Mouse (Mus musculus) kidney, adult 18-20 months (tissue): ENCODE measurements around the gene Cpsf6.

Experiments
- DNase-seq: peaks from one replicate; pipeline ENCODE4 v3.0.0; 2021

The Cpsf6 gene

DNA sequence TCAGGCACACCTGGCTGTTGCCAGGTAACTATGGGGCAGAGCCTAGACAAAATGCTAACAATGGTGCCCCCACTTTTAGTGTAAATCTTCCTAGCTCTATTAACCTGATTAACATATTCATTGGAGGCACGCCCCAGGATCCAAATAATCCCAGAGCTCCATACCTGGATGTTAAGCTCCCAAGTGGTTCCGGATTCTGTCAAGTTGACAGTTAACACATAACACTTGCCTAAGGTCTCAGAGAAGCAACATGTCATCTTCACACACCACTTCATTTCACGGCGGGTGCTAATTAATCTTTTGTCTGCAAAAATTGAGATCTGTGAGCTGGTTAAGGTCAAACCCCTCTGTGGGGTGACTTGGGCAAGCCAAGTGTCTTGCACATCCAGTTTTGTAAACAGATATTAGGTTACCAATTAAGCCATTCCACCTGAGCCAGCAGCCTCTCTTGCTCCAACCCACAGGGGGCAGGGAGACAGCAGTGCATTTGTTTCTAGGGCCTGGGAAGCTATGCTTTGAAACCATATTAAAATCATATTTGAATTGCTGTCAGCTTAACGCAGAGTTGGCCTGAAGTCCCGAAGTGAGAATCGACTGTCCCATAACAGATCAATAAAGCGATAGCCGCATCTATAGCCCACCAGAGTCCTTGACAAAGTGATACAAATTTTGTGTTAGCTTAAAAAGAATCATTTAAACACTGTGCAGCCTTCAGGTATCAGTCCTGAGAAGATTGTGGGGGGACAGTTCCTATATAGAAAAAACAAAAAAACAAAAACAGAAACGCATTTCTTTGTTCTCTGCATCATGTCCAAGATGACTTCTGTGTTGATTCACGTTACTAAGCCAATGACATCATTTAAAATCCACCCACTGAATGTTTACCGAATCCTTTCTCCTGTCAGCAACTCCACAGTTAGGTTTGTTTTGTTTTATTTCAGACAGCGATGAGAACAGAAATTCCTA is 34.0 kb upstream of the Cpsf6 start:
- DNase-seq = no peak

GRCm38 (mm10) chr10:117412474-117413057 is 32.8 kb upstream of the Cpsf6 start:
- DNase-seq = no peak

DNA sequence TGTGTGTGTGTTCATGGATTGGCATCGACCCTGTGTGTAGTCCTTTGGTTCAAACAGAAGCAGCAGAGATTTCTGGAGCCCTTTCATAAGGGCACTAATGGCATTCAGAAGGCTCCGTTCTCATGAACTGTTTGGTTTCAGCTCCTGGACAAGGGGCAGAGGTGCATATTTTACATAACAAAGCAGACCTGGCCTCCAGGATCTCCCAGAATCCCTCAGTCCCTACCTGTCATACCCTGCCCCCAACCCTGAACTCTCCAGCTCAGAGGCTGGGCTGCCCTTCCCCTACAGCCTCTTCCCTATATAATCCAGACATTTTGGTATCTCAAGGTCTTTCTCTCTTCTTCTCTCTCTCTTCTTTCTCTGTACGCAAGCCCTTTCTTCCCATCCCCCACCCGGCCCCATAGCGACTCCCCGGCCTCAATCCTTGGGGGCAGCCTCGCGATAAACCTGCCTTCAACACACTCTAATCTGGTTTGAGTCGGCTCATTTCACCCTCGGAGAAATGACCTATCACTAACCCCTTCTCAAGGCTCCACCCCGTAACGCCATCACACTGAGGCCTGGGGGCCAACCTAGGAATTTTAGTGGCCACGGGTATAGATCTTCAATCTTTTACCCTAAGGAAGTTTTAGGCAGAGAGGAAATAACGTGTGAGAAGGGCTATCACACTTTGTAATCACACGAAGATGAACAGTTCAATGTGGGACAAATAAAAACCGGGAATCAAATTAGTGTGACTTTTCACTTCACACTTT is 32.1 kb upstream of the Cpsf6 start:
- no peak for DNase-seq

DNA sequence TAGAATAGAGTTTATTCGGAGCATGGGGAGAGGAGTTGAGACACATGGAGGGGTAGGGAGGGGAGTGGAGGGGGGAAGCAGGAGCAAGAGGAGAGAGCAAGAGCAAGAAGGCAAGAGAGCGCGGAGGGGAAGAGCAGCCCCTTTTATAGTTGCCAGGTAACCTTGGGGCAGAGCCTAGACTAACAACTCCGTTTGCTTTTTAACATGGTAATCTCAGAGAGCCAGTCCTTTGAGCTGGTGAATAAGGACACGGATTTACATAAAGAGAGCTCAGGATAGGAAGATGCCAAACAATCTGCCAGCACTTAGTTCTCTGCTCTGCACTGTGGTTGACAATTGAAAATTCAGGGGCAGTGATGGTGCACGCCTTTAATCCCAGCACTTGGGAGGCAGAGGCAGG is 31.3 kb upstream of the Cpsf6 start:
- DNase-seq = no peak

GRCm38 (mm10) chr10:117410481-117411048 is 30.8 kb upstream of the Cpsf6 start:
- DNase-seq = no peak

GRCm38 (mm10) chr10:117409373-117410354 is 29.8 kb upstream of the Cpsf6 start:
- DNase-seq = no peak

DNA sequence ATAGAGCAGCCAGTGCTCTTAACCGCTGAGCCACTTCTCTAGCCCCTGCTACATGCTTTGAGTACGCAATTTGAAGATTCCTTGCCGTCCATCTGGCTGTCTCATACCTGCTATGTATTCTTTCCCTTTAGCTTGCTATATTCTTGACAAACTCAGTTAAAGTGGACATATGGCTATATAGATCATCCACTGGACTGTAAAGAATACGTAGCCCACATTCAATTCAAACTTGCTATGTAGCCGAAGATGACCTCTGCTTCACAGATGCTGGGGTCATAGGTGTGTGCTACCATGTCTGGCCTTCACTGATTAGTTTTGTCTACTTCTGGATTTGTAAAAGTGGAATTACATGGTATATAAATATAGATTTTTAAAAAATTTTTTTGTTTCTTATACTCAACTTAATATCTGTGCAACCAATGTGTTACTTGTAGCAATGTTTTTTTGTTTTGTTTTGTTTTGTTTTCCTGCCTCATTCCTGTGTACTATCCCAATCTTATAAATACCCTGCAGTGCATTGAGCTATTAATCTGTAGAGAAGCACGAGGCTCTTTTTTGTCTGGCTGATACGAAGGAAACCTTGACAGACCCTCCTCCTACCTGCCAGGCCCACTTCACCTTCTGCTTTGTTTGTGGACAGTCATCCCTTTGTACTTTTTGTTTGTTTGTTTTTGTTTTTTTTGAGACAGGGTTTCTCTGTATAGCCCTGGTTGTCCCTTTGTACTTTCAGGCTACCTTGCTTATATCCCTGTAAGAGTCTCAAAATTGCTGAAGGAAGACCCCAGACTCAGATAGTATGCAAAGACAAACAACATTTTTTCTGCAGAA is 28.9 kb upstream of the Cpsf6 start:
- no peak for DNase-seq

GRCm38 (mm10) chr10:117407734-117408288 is 28.0 kb upstream of the Cpsf6 start:
- no peak for DNase-seq

DNA sequence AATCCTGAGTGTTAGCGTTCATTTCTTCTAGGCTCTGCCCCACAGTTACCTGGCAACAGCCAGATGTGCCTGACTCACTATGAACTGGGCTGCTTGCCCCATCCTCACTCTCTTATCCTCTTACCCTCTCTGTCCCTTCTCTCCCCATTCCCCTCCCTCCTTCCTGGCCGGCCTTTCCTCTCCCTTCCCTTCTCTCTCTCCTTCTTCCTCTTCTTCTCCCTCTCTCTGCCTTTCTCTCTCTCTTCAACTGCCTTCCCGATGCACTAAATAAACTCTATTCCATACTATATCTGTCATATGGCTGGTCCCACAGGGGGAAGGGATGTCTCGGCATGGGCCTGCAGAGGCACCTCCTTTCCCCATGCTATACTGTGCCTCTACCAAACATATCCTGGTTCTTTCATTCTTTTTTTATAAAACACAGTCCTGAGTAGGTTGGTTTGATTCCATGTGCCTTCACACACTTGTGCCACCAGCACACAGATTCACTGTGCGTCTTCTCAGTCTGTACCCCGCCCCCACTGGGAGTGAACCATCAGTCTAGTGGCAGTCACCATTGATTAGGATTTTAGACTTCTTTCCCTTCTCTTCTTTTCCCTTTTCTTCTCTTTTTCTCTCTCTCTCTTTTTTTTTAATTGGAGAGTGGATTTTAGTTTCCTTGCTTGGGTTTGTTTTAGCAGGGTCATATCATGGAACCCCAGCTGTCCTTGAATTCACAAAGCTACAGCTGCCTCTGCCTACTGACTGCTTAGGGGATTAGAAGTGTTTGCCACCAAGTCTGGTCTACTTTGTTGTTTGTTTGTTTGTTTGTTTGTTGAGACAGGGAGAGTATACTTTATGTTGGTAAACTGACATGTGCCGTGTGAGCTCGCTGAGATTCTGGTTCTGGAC is 27.3 kb upstream of the Cpsf6 start:
- DNase-seq = no peak

GRCm38 (mm10) chr10:117406283-117406588 is 26.4 kb upstream of the Cpsf6 start:
- DNase-seq = no peak

DNA sequence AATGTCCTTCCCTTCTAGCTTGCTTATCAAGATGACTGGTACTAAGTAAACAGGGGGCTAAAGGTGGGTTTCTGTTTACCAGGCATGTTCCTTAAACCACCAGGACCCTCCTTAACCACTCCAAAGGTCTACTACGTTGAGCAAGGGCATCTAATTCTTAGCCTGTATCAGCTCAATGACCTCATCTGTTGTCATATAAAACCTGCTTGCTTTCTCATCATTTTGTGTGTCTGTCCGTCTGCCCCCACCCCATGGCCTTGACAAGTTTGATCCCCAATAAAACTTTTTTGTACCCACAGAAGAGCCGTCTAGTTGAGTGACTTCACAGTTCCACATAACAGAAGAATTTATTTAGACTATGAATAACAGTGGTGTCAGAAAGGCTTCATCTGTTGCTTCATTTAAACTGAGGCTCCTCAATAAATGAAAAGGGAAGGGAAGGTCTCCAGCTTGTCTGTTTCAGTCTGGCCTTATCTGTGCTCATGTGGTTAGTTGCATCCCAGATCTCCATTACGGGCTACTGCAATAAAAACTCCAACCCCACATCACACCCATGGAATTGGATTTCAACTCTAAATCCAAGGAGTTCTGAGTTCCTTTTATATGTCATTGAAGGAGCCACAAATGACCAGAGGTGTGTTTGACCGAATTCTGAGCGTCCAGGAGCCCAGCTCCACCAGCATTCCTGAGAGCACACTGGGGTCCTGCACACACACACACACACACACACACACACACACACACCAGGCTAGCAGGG is 25.9 kb upstream of the Cpsf6 start:
- no peak for DNase-seq

DNA sequence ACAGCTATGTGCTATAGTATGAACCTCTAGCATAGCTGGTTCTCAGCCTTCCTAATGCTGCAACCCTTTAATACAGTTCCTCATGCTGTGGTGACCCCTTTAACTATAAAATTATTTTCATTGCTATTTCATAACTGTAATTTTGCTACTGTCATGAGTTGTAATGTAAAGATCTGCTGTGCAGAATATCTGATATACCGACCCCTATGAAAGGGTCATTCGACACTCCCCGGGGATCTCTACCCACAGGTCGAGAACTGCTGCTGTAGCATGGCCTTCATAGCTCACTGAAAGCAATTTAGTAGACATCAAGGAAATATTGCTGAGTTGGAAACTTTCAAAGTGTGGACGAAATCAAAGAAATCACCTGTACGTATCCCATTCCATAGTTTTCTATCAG is 24.6 kb upstream of the Cpsf6 start:
- no peak for DNase-seq

GRCm38 (mm10) chr10:117403344-117403953 is 23.6 kb upstream of the Cpsf6 start:
- no peak for DNase-seq

DNA sequence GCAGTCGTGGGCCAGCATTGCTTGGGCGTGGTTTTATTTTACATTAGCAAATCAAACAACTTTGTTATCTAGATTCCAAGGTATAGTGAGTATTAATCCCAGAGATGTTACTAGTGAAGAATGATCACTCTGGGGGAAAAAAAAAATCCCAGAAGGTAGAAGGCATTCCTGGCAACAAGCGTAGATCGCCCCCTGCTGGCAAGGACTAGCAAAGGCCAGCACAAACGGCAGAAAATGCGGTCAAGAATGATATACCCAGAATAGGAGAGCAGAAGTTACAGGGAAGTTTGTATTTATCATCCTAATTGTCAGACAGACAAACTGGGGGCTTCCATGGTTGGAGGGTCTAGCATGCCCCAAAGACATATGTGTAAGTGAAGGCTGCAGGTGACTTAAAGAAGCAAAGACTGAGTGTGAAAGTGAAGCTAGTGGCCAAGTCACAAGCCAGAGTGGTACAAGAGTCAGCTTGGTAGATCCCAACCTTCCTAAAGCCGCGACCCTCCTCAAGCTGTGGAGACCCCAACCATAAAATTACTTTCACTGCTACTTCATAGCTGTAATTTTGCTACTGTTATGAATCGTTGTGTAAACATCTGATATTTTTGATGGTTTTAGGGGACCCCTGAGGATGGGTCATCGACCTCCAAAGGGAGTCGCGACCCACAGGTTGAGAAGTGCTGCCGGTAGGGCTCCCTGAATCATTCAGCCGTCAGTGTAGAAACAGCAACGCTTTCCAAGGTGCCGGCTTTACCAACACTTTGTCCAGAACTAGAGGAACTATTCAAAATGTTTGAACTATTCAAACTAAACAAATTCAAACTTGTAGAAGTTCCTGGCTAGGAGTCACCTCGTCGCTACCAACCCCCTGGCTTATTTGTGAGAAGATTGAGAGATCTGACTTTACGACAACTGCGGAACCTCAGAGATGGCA is 22.9 kb upstream of the Cpsf6 start:
- DNase-seq = peak; percentile 55

GRCm38 (mm10) chr10:117401364-117401763 is 21.5 kb upstream of the Cpsf6 start:
- DNase-seq = no peak

GRCm38 (mm10) chr10:117400246-117400954 is 20.6 kb upstream of the Cpsf6 start:
- no peak for DNase-seq

GRCm38 (mm10) chr10:117399839-117400238 is 20.0 kb upstream of the Cpsf6 start:
- DNase-seq = no peak
